Mouse (Mus musculus) thymus, adult 2 months (tissue): ENCODE measurements around the gene Olfr1412. TPM values are rescaled to one million over a fixed set of nuclear protein-coding genes. Genes with fewer than 3 reads are reported as not detected.

Experiments used
- DNase-seq: peaks from one replicate; pipeline ENCODE4 v3.0.0; 2021
- H3K27ac ChIP-seq: fragments of 200-500 bp; 2 replicates; pipeline ENCODE4 v1.5.1; 2012; ENCODE audit warnings: low read length, control low read depth; ENCODE audit not compliant: control insufficient read depth, insufficient read depth
- H3K27me3 ChIP-seq: fragments of 200-500 bp; 2 replicates; pipeline ENCODE4 v1.6.1; 2012; ENCODE audit warnings: mild to moderate bottlenecking, low read length, moderate library complexity, mixed read lengths; ENCODE audit not compliant: control insufficient read depth, insufficient read depth
- H3K36me3 ChIP-seq: fragments of 200-500 bp; 2 replicates; pipeline ENCODE4 v1.6.1; 2012; ENCODE audit warnings: mild to moderate bottlenecking, low read length, moderate library complexity; ENCODE audit not compliant: control insufficient read depth, insufficient read depth
- H3K4me1 ChIP-seq: fragments of 200-500 bp; replicated peaks from 2 replicates; pipeline ENCODE4 v1.6.1; 2012; ENCODE audit warnings: low read length; ENCODE audit not compliant: control insufficient read depth, insufficient read depth
- H3K4me3 ChIP-seq: fragments of 200-500 bp; 2 replicates; pipeline ENCODE4 v1.5.1; 2012; ENCODE audit warnings: mild to moderate bottlenecking, low read length, control low read depth, moderate library complexity; ENCODE audit not compliant: control insufficient read depth, insufficient read depth
- CTCF ChIP-seq: fragments of 200-500 bp; IDR thresholded peaks from 2 replicates; pipeline ENCODE4 v1.5.1; 2012; ENCODE audit warnings: mild to moderate bottlenecking, control low read depth, low read length, moderate library complexity, borderline replicate concordance; ENCODE audit not compliant: control insufficient read depth, poor library complexity, insufficient read depth; ENCODE audit errors: extremely low read depth
- POLR2A ChIP-seq: fragments of 200-500 bp; IDR thresholded peaks from 2 replicates; pipeline ENCODE4 v1.6.1; 2012; ENCODE audit warnings: mild to moderate bottlenecking, low read length, control low read depth, moderate library complexity; ENCODE audit not compliant: control insufficient read depth, poor library complexity, insufficient read depth; ENCODE audit errors: extremely low read depth
- WGBS: fragments of 180-500 bp; shearing (Covaris S2); methylation state at CpG from one replicate; pipeline ENCODE4 v1.1.7; 2018; 5-methylcytosine and 5-hydroxymethylcytosine counted together
- polyA plus RNA-seq: library from polyadenylated mRNA; depleted of rRNA; stranded (reverse); fragments of >200 nt; gene quantifications from 2 replicates; pipeline ENCODE4 v1.2.3, GENCODE M21; 2012

Olfr1412 gene
- polyA plus RNA-seq, 1 experiment: not detected

DNA sequence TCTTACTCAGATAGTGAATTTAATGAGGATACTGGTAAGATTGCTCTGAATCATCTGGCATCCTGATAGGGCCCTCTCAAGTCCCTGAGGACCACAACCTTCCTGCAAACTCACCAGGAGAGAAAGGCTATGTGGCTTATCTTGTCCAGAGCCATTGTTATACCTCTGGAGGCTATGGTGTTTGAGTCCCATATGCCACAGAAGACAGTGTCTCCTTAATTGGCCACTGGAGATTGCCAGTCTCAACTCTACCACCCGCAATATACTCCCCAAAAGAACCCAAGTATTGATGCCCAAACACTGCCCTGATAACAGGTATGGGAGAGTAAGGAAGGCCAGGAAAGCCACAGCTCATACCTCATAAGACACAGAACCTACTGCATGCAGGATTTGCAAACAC, 19.9 kb downstream of the Olfr1412 start, which contains the start of gene Olfr1410:
Gene Olfr1410, plus strand, starts transcription at position 301 of the 400 bp plus-strand sequence.
- H3K27me3 ChIP-seq: no peaks in the 10 kb centered on the region
- TF ChIP-seq POLR2A (no peak), CTCF (no peak)
- H3K4me1 ChIP-seq: no peaks in the 10 kb centered on the region
- WGBS: 90% methylated on average over 1 of the region's 1 CpGs
- H3K36me3 ChIP-seq: no peaks in the 10 kb centered on the region
- no peak for DNase-seq
- H3K4me3 ChIP-seq: no peak within 1 kb of the TSS
- H3K27ac ChIP-seq: no peak within 1 kb of the TSS

DNA sequence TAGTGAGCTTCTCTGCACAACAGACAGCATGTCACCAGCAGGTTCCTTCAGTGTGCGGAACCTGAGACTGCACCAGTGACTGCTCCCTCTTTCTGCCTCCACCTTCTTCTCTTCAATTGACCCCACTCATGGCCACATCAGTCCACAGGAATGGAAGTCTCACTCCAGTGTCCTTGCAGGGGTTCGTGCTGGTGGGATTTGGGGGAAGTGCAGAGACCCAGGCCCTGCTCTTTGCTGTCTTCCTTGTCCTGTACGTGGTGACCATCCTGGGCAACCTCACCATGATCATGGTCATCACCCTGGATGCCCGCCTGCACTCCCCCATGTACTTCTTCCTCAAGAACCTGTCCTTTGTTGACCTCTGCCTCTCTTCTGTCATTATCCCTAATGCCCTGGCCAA, 22.1 kb downstream of the Olfr1412 start:
- no peak for DNase-seq
- H3K4me1 ChIP-seq: no peaks in the 10 kb centered on the region
- H3K27ac ChIP-seq: no peak overlapping the region
- H3K4me3 ChIP-seq: no peak overlapping the region
- WGBS: 87% methylated on average over 4 of the region's 4 CpGs
- no peaks in the 10 kb centered on the region for H3K36me3 ChIP-seq
- H3K27me3 ChIP-seq: no peaks in the 10 kb centered on the region
- TF ChIP-seq CTCF (no peak), POLR2A (no peak)

DNA sequence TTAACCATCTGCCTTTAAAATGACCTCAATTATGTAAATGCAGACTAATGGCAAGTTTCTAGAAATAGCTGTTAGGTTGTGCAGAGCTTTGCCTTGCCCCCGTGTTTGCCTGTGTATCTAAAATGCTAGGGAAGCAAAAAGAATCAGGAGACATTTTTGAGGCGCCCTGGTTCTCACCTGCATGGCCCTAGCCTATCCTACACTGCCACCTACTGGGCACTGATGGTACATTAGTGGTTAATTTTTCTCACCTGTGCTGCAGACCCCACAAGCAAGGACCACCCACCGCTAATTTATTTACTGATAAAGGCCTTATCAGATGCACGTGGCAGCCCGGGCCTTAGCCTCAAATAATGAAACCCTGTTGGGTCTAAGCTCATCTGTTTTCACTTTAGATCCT, 25.4 kb downstream of the Olfr1412 start:
- Histone ChIP-seq H3K4me1 (no peaks in the 10 kb centered on the region), H3K4me3 (no peak overlapping the region), H3K27ac (no peak overlapping the region), H3K27me3 (no peaks in the 10 kb centered on the region), H3K36me3 (no peaks in the 10 kb centered on the region)
- peak; percentile 68 for DNase-seq
- WGBS: 2% methylated on average over 5 of the region's 5 CpGs
- TF ChIP-seq CTCF (no peak), POLR2A (no peak)

DNA sequence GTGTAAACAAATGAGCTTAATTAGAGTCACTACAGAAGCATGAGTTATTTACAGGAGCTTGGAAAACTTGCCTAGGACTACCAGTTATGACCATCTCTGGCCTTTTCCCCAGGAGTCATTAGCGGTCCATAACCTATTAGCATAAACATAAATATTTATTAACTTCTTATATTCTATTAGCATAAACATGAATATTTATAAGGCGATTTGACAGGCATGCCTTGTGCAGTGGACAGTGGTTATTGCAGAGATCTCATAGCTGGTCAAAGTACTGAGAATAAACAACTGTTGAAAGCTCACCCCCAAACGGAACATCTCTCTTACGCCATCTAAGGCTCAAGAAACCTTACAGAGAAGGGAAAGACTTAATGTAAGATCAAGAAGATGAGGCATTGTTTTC, 27.6 kb downstream of the Olfr1412 start:
- H3K27ac ChIP-seq: no peak overlapping the region
- no peak overlapping the region for H3K4me3 ChIP-seq
- no peaks in the 10 kb centered on the region for H3K27me3 ChIP-seq
- WGBS: 52% methylated on average over 4 of the region's 4 CpGs
- no peaks in the 10 kb centered on the region for H3K4me1 ChIP-seq
- H3K36me3 ChIP-seq: no peaks in the 10 kb centered on the region
- no peak for TF ChIP-seq POLR2A
- TF ChIP-seq CTCF: no peak
- no peak for DNase-seq

DNA sequence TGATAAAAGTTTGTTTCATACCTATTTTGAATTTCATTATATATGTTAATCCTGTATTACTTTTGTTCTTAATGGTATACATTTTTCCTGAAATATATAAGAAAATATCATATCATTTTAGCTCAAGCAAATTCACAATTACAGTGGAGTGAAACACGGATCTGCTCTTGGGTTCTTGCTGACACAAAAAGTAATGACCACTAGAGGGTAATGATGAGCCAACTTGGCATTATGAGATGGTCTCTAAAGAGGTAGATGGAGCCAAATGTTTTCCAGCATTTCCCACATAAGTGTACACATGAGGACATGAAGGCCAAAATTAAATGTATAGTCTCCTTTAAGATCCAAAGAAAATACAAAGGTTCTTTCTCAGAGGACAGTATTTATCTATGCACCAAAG, 28.9 kb downstream of the Olfr1412 start:
- Histone ChIP-seq H3K4me3 (no peak overlapping the region), H3K27me3 (no peaks in the 10 kb centered on the region), H3K36me3 (no peaks in the 10 kb centered on the region), H3K27ac (no peak overlapping the region), H3K4me1 (no peaks in the 10 kb centered on the region)
- TF ChIP-seq CTCF (no peak), POLR2A (no peak)
- DNase-seq: no peak
- WGBS: 3% methylated on average over 1 of the region's 1 CpGs

DNA sequence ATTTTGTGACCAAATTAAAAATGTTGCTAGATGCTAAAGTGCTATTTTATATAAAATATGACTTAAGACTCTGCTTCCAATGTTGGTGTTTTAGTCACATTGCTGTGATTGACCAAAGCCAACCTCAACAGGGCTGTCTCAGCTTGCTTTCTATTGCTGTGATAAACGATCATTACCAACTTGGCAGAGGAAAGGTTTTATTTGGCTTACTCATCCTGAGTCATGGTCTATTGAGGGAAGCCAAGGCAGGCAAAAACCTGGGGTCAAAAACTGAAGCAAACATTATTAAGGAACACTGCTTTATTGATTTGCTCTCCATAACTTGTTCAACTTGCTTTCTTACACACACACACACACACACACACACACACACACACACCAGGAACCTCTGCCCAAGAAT, 30.5 kb downstream of the Olfr1412 start:
- WGBS: 33% methylated on average over 1 of the region's 1 CpGs
- no peaks in the 10 kb centered on the region for H3K36me3 ChIP-seq
- no peak overlapping the region for H3K27ac ChIP-seq
- DNase-seq: no peak
- H3K4me1 ChIP-seq: no peaks in the 10 kb centered on the region
- no peak overlapping the region for H3K4me3 ChIP-seq
- no peak for TF ChIP-seq CTCF
- no peak for TF ChIP-seq POLR2A
- H3K27me3 ChIP-seq: no peaks in the 10 kb centered on the region

DNA sequence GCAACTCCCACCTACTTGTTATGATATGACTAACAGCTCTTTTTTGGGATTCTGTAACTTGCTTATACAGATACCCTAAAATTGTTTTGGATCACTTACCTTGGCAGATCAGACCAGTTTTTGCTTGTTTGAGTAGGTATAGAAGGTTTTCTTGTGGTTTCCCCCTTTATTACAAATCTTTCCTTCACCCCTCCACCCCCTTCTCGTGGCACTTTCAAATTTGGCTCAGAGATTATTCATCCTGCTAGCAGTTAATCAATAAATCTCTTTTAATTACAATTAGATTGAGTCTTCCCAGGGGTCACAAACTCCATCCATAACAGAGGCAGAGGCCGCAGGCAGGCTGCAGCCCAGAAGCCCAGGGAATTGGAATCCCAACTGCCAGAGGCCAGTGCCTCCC, 31.9 kb downstream of the Olfr1412 start, which contains the start of gene Olfr12:
Gene Olfr12, plus strand, starts transcription at position 301 of the 400 bp plus-strand sequence.
- H3K27ac ChIP-seq: no peak within 1 kb of the TSS
- TF ChIP-seq CTCF (no peak), POLR2A (no peak)
- no peak for DNase-seq
- no peaks in the 10 kb centered on the region for H3K27me3 ChIP-seq
- WGBS: 67% methylated on average over 2 of the region's 2 CpGs
- H3K4me3 ChIP-seq: no peak within 1 kb of the TSS
- H3K4me1 ChIP-seq: no peaks in the 10 kb centered on the region
- no peaks in the 10 kb centered on the region for H3K36me3 ChIP-seq

DNA sequence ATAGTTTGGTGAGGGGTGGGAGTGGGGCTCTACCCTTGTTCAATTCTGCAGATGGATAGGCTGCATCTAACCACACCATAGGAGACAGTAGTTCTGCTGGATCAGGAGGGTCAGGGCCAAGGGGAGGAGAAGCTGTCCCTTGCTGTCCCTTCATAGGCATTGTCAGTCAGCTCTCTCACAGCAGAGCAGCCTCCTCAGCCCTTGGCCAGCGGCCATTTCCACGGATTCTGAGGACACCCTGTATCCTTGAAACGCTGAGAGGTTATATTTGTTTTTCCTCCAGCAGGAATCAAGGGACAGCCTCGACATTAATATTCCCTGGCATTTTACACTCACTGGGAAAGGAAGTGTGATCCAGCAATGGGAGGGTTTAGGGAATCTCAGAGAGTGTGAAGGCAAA, 32.8 kb downstream of the Olfr1412 start:
- H3K36me3 ChIP-seq: no peaks in the 10 kb centered on the region
- TF ChIP-seq POLR2A (no peak), CTCF (no peak)
- 78% methylated on average over 4 of the region's 4 CpGs for WGBS
- no peak overlapping the region for H3K4me3 ChIP-seq
- no peaks in the 10 kb centered on the region for H3K27me3 ChIP-seq
- H3K27ac ChIP-seq: no peak overlapping the region
- no peak for DNase-seq
- no peaks in the 10 kb centered on the region for H3K4me1 ChIP-seq
